Mouse (Mus musculus): ENCODE results near the gene Map2k2.

The Map2k2 gene

DNA sequence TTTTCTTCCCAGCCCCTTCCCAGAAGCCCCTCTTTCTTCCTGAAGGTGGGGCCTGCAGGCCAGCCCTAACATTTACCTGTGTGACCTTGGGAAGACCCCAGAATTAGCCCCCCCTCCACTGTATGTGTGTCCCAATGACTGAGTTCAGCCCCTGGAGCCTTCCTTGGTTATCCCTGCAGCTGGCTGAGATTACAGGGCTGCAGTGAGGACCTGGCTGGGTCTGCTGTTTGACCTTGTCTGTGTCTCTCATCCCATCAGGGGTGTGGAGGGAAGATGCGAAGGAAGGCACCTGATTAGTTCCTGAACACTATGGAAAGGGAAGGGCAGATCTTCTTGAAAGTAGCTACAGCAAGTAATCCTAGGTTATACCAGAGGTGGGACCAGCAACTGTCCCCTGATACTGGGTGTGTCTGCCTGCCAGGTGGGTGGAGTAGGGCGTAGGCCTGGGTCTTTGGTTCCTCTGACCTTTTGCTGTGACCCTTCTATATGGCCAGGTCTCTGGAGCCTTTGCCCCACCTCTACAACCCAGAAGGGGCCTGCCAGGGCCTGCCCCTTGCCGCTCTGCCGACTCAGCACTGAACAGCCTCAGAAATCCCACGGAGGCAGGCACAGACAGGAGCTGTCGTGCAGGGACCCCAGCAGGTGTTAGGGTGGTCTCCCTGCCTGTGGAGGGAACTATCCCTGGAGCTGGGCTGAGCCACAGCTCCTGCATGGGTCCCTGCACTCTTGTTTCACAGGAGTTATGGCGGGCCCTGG is 35.9 kb downstream of the Map2k2 start:
- CTCF ChIA-PET, result no interaction called here

GRCm38 (mm10) chr10:81142551-81142981 is 36.9 kb downstream of the Map2k2 start:
- CTCF ChIA-PET, result no interaction called here

GRCm38 (mm10) chr10:81143157-81143633 is 37.5 kb downstream of the Map2k2 start:
- CTCF ChIA-PET, result interaction anchor here (0.5 kb wide), 1 partner anchor 8 kb away, joined by 8 read pairs; no protein-coding TSS in a partner anchor

DNA sequence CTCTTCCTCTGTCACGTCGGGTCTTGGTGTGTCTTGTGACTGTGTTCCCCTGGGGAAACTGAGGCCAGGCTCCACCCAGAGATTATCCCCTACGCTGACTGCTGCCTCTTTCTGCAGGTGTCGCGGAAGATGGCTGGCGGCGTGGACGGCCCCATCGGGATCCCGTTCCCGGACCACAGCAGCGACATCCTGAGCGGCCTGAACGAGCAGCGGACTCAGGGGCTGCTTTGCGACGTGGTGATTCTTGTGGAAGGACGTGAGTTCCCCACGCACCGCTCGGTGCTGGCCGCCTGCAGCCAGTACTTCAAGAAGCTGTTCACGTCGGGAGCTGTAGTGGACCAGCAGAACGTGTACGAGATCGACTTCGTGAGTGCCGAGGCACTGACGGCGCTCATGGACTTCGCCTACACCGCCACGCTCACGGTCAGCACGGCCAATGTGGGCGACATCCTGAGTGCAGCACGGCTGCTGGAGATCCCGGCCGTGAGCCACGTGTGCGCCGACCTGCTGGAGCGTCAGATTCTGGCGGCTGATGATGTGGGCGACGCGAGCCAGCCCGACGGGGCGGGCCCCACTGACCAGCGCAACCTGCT is 38.2 kb downstream of the Map2k2 start:
- CTCF ChIA-PET, result no interaction called here

- CTCF ChIA-PET, result no interaction called here
These were observed 39.0 kb downstream of the Map2k2 start for GRCm38 (mm10) chr10:81144667-81145066.

- CTCF ChIA-PET, result no interaction called here
These were observed 39.6 kb downstream of the Map2k2 start for GRCm38 (mm10) chr10:81145307-81145706.

DNA sequence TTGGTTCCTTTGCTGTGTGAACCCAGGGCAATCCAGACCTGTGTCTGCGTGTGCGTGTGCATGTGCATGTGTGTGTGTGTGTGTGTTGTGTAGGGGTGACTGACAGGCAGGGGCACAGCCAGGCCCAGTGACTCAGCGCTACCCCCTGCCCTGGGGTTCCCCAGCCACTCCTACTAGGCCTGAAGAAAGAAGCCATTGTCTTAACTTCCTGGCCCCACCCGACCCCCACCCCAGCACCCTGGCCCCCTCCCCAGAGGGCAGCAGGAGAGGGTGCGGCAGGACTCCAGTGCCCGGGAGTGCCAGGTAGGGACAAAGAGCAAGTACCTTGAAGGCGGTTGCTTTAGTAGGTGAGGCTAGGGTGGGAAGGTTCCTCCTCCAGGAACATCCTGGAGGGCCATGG is 40.1 kb downstream of the Map2k2 start:
- CTCF ChIA-PET, result no interaction called here

DNA sequence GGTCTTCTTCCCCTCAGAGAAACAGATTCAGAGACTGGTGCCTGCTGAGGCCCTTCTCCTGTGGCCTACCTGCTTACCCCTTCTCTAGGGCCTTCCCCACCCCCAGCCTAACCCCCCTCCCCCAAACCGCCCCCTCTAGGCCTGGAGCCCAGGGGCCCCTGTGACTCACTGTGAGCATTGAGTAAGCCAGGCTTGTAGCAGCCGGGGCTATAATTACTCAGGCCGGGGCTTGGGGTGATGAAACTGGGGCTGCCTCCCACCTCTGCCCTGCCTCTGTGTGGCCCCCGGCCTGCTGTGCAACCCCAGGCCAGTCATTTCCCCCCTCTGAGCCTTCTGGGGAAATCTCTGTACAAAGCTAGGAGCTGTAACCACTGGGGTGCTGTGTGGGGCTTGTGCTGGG is 40.6 kb downstream of the Map2k2 start:
- CTCF ChIA-PET, result no interaction called here

- CTCF ChIA-PET, result interaction anchor here (0.6 to 0.7 kb wide), 2 partner anchors 8 to 148 kb away, joined by 5 to 8 read pairs; no protein-coding TSS in a partner anchor
These were observed 45.5 kb downstream of the Map2k2 start for GRCm38 (mm10) chr10:81151261-81151660.

GRCm38 (mm10) chr10:81152609-81153008 is 46.9 kb downstream of the Map2k2 start:
- CTCF ChIA-PET, result no interaction called here

- CTCF ChIA-PET, result no interaction called here
These were observed 48.6 kb downstream of the Map2k2 start for GRCm38 (mm10) chr10:81154313-81154712.

DNA sequence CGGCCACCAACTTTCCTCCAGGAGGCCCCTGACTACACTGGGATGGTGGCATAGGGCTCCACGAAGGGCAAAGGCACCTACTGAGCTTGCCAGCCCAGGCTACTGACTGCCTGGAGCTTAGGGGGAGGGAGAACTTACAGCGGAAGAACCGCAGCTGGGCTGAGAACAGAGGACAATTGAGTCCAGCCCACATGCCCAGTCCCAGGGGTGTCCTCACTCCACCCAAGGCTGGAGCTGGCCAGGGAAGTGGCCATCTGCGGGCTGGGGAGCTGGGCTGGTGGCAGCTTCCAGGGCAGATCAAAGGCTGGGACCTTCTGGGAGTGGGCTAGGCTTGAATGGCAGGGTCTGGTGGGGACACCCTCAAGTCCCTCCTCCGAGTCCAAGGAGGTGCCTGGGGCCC is 49.0 kb downstream of the Map2k2 start:
- CTCF ChIA-PET, result interaction anchor here (1.2 kb wide), 1 partner anchor 9 kb away, joined by 4 read pairs; no protein-coding TSS in a partner anchor

GRCm38 (mm10) chr10:81161602-81162317 is 56.0 kb downstream of the Map2k2 start:
- CTCF ChIA-PET, result interaction anchor here (1.4 kb wide), 1 partner anchor 23 kb away, joined by 5 read pairs; no protein-coding TSS in a partner anchor

DNA sequence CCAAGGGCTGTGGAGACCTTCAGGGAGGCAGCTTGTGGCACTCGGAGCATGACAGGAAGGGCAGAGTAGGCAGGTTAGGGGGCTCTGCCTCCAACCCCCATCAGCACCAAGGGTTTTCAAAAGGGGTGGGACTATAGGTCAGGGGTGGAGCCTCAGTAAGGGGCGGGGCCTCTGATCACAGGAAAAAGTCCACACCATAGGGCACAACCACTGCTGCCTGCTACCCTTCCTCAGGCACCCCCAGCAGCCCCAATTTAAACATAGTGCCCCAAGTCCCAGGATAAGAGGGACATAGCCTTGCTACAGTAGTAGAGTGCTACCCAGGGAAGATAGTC is 56.6 kb downstream of the Map2k2 start:
- CTCF ChIA-PET, result interaction anchor here (0.6 to 1.4 kb wide), 3 partner anchors 15 to 57 kb away, joined by 3 to 5 read pairs (median 3); no protein-coding TSS in a partner anchor

GRCm38 (mm10) chr10:81165118-81165517 is 59.4 kb downstream of the Map2k2 start:
- CTCF ChIA-PET, result no interaction called here

DNA sequence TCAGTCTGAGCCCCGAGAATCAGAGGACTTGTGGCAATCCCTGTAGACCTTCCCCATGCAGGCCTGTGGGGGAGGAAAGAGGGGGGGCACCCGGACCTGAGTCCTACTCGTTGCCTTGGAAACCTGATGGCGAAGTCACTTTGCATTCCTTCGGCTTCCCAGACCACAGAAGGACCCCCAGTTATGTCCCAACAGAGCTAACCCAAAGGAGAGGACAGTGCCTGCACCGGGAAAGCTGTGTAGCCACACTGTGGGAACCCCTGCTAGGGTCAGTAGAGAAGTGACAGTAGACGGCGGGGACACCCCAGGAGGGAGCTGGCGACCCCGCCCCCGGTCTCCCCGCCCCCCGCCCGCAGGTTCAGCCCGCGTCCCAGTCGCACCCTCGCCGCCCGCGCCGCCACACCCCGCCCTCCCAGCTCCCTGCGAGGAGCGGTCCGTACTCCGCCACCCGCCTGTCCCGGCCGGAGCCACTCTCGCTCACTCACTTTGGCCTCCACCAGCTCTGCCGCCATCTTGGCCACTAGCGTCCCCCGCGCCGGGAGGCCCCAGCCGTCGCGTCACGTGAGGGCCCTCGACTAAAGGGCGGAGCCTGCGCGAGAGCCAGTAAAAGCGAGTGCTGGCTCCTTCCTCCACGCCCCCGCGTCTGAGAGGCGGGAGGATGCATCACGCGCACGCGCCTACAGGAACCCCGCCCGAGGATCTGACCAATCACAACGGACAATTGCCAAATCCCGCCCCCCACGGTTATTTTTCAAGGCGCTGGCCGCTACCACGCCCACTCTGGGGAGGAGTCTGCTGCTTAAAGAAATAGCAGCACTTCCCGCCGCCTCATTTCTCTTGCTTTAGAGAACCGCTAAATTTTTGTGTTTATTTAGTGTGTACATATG is 61.7 kb downstream of the Map2k2 start, which contains the start of gene Pias4:
Gene Pias4 (minus strand): TSS at position 724 of the 887 bp plus-strand sequence.
- CTCF ChIA-PET, result interaction anchor here (0.5 to 0.6 kb wide), 3 partner anchors 166 to 793 kb away, joined by 3 to 4 read pairs (median 3); no protein-coding TSS in a partner anchor

DNA sequence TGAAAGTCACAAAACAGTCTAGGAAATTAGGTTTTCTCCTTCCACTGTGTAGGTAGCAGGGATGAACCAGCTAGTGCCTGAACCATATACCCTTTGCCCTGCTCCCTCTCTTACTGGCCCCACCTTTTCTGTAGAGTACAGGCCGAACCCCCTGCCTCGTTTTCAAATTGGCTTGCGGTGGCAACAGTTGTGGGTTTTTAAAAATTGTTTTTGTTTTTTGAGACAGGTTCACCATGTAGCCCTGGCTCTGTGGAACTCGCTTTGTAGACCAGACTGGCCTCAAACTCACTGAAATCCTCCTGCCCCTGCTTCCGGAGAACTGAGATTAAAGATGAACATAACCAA is 62.3 kb downstream of the Map2k2 start:
- CTCF ChIA-PET, result interaction anchor here (0.6 kb wide), 2 partner anchors 167 to 358 kb away, joined by 3 read pairs; no protein-coding TSS in a partner anchor

DNA sequence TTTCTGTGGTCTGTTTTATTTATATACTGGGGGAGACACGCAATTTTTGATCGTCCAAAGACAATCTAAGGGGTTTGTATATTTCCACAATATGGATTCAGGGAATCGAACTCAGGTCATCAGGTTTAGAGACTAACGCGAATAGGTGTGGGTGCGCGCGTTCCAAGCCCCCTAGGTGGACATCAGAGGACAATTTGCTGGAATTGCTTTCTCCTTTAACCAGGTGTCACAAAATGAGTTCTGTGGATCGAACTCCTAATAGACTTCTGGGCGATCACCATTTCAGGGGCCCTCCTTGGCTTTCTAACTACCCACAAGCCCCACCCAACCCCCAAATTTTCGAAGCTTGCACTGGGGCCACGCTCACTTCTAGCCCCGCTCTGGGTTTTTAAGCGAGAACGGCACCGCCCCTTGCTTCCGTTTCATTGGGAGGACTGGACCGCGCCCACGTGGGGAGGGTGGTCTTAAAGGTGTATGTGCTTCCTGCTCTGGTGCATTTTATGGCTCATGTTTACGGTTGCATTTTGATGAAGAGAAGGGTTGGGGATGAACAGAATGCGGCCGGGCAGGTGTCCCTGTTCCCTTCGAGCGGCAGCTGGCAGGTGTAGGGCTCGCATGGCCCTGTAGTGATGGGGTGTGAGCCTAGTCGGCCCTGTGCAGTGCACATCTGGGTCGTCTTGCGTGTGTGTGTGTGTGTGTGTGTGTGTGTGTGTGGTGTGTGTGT is 63.0 kb downstream of the Map2k2 start:
- CTCF ChIA-PET, result interaction anchor here (0.6 to 0.7 kb wide), 3 partner anchors 167 to 359 kb away, joined by 3 to 4 read pairs (median 3); no protein-coding TSS in a partner anchor

GRCm38 (mm10) chr10:81169411-81169900 is 63.7 kb downstream of the Map2k2 start:
- CTCF ChIA-PET, result interaction anchor here (0.6 kb wide), 1 partner anchor 26 kb away, joined by 3 read pairs; no protein-coding TSS in a partner anchor

GRCm38 (mm10) chr10:81173132-81173531 is 67.4 kb downstream of the Map2k2 start:
- CTCF ChIA-PET, result interaction anchor here (0.6 to 0.7 kb wide), 3 partner anchors 40 to 172 kb away, joined by 4 to 14 read pairs (median 6); no protein-coding TSS in a partner anchor
